Mouse (Mus musculus) heart, embryonic 13.5 days (tissue): ENCODE measurements at regions not wholly inside any gene's neighbourhood (a gene's known extent, or its start where the extent isn't known, plus 50 kb on each side); places are given as distances from the start of the nearest gene placed in this dataset.
A peak's percentile ranks its signal among the peaks of the same experiment; 100 is the strongest.

ENCODE experiments used
- ATAC-seq: fragments of 200-750 bp; cut with Nextera tagmentation; 2 replicates; pipeline ENCODE4 v1.8.0; 2017; ENCODE audit warnings: moderate TSS enrichment; ENCODE audit not compliant: insufficient number of reproducible peaks, low FRiP score, low TSS enrichment; ENCODE audit errors: extremely low read depth
- H3K27ac ChIP-seq: fragments of 300-500 bp; sonication (generic); replicated peaks from 2 replicates; pipeline ENCODE4 v1.5.1; 2015; ENCODE audit warnings: moderate library complexity, mild to moderate bottlenecking, inconsistent platforms
- H3K27me3 ChIP-seq: fragments of 300-500 bp; sonication (generic); replicated peaks from 2 replicates; pipeline ENCODE4 v1.6.1; 2015; ENCODE audit warnings: mild to moderate bottlenecking, inconsistent platforms
- H3K36me3 ChIP-seq: fragments of 300-500 bp; sonication (generic); 2 replicates; pipeline ENCODE4 v1.6.1; 2015; ENCODE audit warnings: mild to moderate bottlenecking, inconsistent platforms
- H3K4me1 ChIP-seq: fragments of 300-500 bp; sonication (generic); 2 replicates; pipeline ENCODE4 v1.6.1; 2015; ENCODE audit warnings: inconsistent platforms
- H3K4me2 ChIP-seq: fragments of 300-500 bp; sonication (generic); 2 replicates; pipeline ENCODE4 v1.6.1; 2015; ENCODE audit warnings: inconsistent platforms, mild to moderate bottlenecking, moderate library complexity
- H3K4me3 ChIP-seq: fragments of 300-500 bp; sonication (generic); 2 replicates; pipeline ENCODE4 v1.5.1; 2015; ENCODE audit warnings: moderate library complexity, mild to moderate bottlenecking, inconsistent platforms
- H3K9ac ChIP-seq: fragments of 300-500 bp; sonication (generic); 2 replicates; pipeline ENCODE4 v1.6.1; 2015; ENCODE audit warnings: inconsistent platforms, mild to moderate bottlenecking, moderate library complexity
- H3K9me3 ChIP-seq: fragments of 300-500 bp; sonication (generic); 2 replicates; pipeline ENCODE4 v1.6.1; 2016; ENCODE audit warnings: inconsistent platforms
- WGBS: fragments of 180-500 bp; shearing (Covaris S2); methylation state at CpG from one replicate; pipeline ENCODE4 v1.1.7; 2015; ENCODE audit warnings: mixed read lengths; 5-methylcytosine and 5-hydroxymethylcytosine counted together

DNA sequence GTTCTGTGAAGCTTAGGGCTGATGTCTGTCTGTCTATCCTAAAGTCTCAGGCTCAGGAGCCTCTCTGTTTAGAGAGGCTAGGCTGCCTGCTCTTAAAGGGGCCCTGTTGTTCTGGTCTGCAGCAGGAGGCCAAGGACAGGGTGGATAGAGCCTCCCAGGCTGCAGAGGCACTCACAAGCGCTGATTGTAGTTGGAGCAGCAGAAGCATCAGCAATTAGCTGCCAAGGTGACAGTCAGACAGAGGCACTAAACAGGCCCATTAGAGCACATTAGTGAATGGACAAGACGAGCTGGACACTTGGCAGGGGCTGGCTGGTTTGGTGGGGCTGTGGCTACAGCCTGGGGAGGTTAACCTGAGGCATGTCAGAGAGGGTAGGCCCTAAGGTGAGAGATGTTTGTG lies 93.8 kb upstream of the Unc5b start:
- ATAC-seq = no peak
- H3K4me2 ChIP-seq = no peak overlapping the region
- WGBS = 41% methylated on average over 2 of the region's 2 CpGs
- H3K27me3 ChIP-seq = peaks cover 5% of the 10 kb centered on the region; the same call in 1 of the 2 replicates
- no peak overlapping the region for H3K4me3 ChIP-seq
- H3K27ac ChIP-seq = peak overlapping the region; percentile 66
- peaks cover 67% of the 10 kb centered on the region for H3K4me1 ChIP-seq
- no peak overlapping the region; the same call in 1 of the 2 replicates for H3K9ac ChIP-seq
- no peaks in the 10 kb centered on the region for H3K36me3 ChIP-seq
- no peaks in the 10 kb centered on the region for H3K9me3 ChIP-seq

DNA sequence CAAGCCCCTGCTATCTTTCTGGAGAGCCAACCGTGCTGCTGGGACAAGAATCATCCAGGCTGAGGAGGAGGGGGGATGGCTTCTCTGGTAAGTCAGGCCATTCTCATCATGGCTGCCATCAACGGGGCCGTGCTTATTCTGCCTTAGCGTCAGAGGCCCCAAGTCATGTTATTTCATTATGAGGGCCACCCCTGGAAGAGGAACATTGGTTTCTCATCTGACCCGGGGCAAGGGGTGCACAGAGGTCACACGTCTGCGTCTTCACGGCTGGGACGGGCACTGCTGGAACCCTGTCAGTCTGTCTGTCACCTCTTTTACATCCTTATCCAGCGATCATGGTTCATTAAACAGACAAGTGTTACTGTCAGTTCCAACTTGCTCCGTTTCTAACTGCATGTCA lies 92.4 kb upstream of the Unc5b start:
- no peak for ATAC-seq
- Histone ChIP-seq H3K27ac (no peak overlapping the region), H3K9me3 (no peaks in the 10 kb centered on the region), H3K4me3 (no peak overlapping the region), H3K27me3 (peaks cover 5% of the 10 kb centered on the region; the same call in 1 of the 2 replicates), H3K9ac (no peak overlapping the region), H3K36me3 (no peaks in the 10 kb centered on the region), H3K4me2 (no peak overlapping the region), H3K4me1 (peaks cover 66% of the 10 kb centered on the region)
- 58% methylated on average over 11 of the region's 11 CpGs for WGBS

DNA sequence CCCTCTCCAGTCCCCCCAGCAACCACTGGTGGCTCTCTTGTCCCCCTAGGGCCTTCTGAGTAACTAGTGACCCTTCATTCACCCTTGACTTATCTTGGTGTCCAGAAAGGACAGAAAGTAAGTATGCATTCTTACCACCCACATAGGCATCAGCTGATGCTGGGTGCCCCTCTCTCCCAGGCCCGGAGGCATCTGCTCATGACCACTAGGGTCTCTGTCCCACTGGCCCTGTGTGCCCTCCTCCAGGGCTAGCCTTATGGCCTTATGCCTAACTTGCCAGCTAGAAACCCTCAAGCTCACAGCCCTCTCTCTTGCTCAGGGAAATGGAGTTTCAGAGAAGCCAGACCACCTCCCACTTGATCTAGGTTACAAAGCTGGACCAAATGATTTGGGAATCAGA lies 89.2 kb upstream of the Unc5b start:
- Histone ChIP-seq H3K4me1 (peaks cover 54% of the 10 kb centered on the region), H3K9me3 (no peaks in the 10 kb centered on the region), H3K36me3 (no peaks in the 10 kb centered on the region), H3K9ac (no peak overlapping the region), H3K27me3 (peaks cover 5% of the 10 kb centered on the region; the same call in 1 of the 2 replicates), H3K4me2 (no peak overlapping the region), H3K27ac (no peak overlapping the region), H3K4me3 (no peak overlapping the region)
- ATAC-seq = no peak
- 84% methylated on average over 1 of the region's 1 CpGs for WGBS

DNA sequence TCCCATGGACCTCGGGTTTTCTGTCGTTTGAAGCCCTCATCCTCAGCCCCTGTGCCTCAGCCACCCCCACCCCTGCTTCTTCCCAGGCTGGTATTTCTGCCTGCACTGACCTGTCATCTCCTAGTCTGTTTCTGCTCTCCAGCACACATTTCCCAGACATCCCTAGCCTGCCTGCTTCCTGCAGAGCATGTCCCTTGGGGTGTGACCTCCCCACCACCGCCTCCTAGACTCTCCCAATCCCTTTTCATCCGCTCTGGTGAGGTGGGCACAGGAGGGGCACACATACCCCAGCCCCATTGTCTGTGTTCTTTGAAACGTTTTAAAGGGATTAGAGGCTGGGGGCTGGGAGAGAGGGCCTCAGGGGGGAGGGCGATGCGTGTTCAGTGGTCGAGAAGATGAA lies 86.6 kb upstream of the Unc5b start:
- WGBS = 13% methylated on average over 8 of the region's 8 CpGs
- peak; percentile 49; the same call in 1 of the 2 replicates for ATAC-seq
- peak overlapping the region; percentile 57; the same call in 1 of the 2 replicates for H3K9ac ChIP-seq

DNA sequence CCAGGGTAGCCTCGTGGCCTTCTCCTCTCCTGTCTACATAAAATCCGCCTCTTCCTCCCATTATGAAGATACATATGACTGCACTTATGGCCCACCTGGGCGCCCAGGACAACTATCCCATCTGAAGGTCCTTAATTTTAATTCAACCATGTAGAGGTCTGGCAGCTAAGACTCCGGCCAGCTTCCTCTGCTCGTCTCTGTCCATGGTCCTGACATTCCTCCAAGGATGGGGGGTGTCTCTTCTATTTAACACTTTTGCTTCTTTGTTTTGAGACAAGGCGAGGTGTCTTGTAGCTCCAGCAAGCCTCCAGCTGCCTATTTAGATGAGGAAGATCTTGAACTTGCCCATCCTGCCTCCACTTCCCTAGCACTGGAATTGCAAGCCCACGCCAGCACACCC lies 83.0 kb upstream of the Unc5b start:
- Histone ChIP-seq H3K9me3 (no peaks in the 10 kb centered on the region; the same call in 1 of the 2 replicates), H3K4me3 (no peak overlapping the region), H3K27me3 (peaks cover 3% of the 10 kb centered on the region; the same call in 1 of the 2 replicates), H3K4me2 (no peak overlapping the region), H3K36me3 (no peaks in the 10 kb centered on the region), H3K27ac (no peak overlapping the region), H3K4me1 (peaks cover 35% of the 10 kb centered on the region), H3K9ac (no peak overlapping the region)
- 26% methylated on average over 7 of the region's 7 CpGs for WGBS
- ATAC-seq = no peak

More for the DNA sequence above, 86.6 kb upstream of the Unc5b start:
- no peaks in the 10 kb centered on the region for H3K9me3 ChIP-seq
- H3K4me2 ChIP-seq = peak overlapping the region; percentile 46
- peaks cover 8% of the 10 kb centered on the region; the same call in 1 of the 2 replicates for H3K27me3 ChIP-seq
- no peak overlapping the region for H3K4me3 ChIP-seq
- peaks cover 49% of the 10 kb centered on the region for H3K4me1 ChIP-seq
- H3K36me3 ChIP-seq = no peaks in the 10 kb centered on the region
- peak overlapping the region; percentile 78 for H3K27ac ChIP-seq

DNA sequence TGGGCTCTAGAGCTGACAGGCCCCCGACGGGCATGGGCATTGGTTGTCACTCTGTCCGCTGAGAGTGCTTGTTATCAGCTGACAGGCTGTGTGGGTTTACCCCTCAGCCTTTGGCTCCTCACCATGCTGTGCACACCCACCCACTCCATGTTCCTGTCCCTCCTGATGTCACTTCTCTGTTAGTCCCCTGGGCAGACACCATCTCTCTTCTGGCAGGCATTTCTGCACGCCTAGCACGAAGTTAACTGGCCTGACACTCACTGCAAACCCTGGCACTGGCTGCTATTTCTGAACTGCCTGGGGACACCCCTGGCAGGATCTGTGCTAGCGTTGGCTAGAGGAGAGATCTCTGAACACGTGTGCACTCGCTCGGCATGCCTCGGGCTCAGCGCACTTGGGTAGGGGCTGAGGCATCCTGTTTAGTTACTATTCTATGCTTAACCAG lies 82.1 kb upstream of the Unc5b start:
- H3K4me2 ChIP-seq = no peak overlapping the region
- no peaks in the 10 kb centered on the region for H3K36me3 ChIP-seq
- ATAC-seq = no peak
- peaks cover 3% of the 10 kb centered on the region; the same call in 1 of the 2 replicates for H3K27me3 ChIP-seq
- peaks cover 26% of the 10 kb centered on the region for H3K4me1 ChIP-seq
- no peak overlapping the region for H3K4me3 ChIP-seq
- 68% methylated on average over 11 of the region's 11 CpGs for WGBS
- H3K27ac ChIP-seq = no peak overlapping the region
- H3K9ac ChIP-seq = no peak overlapping the region
- H3K9me3 ChIP-seq = no peaks in the 10 kb centered on the region; the same call in 1 of the 2 replicates

DNA sequence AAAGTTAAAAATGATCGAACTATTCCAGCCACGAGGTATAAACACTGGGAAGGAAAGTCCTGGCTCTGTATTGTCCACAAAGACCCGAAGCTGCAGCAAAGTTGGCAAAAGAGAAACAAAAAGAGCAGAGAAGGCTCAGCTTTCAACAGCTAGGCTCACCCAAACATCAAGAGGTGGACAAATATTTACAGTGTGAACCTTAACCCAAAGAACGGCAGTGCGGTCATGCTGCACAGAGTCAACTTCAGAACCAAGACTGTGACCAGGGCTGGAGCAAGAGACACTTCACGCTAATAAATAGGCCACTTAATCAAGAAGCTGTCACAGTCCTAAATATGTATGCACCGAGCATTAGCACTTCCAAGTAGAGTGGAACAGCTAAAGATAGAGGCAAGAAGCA lies 73.0 kb upstream of the Unc5b start:
- Histone ChIP-seq H3K4me3 (no peak overlapping the region), H3K27me3 (no peaks in the 10 kb centered on the region), H3K27ac (no peak overlapping the region), H3K4me1 (no peaks in the 10 kb centered on the region), H3K9ac (no peak overlapping the region), H3K36me3 (no peaks in the 10 kb centered on the region), H3K9me3 (0 out of 2 replicates have a peak, but pooled peaks cover 4% of the 10 kb centered on the region), H3K4me2 (no peak overlapping the region)
- 65% methylated on average over 7 of the region's 7 CpGs for WGBS
- ATAC-seq = no peak

DNA sequence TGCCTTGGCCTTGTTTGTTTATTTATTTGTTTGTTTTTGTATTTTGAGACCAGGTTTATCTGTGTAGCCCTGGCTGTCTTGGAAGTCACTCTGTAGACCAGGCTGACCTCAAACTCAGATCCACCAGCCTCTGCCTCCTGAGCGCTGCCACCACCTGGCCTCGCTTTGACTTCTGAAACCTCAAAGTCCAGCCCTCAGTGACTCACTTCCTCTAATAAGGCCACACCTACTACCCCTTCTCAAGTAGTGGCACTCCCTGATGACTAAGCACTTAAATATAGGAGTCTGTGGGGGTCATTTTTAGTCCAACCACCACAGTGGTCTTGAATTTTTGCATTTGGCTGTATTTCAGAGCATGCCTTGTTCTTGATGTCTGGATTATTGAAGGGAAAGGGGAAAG lies 69.6 kb upstream of the Unc5b start:
- H3K27ac ChIP-seq = no peak overlapping the region
- no peaks in the 10 kb centered on the region for H3K9me3 ChIP-seq
- no peak for ATAC-seq
- H3K36me3 ChIP-seq = no peaks in the 10 kb centered on the region
- H3K4me3 ChIP-seq = no peak overlapping the region
- no peaks in the 10 kb centered on the region for H3K4me1 ChIP-seq
- 75% methylated on average over 2 of the region's 2 CpGs for WGBS
- H3K27me3 ChIP-seq = no peaks in the 10 kb centered on the region
- no peak overlapping the region for H3K9ac ChIP-seq
- H3K4me2 ChIP-seq = no peak overlapping the region

DNA sequence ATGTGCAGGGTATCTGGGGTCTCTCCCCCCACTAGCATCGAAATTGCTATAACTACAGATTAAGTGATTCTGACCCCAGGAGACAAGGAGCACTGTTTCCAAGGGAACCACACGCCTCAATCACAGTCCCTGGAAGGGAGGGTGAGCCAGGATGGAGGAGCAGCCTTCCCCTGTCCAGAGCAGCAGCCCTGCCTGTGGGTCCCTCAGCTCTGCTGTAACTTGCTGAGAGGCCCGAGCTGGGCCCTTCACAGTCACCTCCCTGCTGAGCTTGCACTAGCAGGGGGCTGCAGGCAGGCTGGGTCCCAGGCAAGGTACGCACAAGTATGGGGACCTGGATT lies 62.4 kb upstream of the Unc5b start:
- no peaks in the 10 kb centered on the region for H3K36me3 ChIP-seq
- H3K4me3 ChIP-seq = no peak overlapping the region
- no peak overlapping the region for H3K9ac ChIP-seq
- no peaks in the 10 kb centered on the region for H3K27me3 ChIP-seq
- no peak overlapping the region for H3K27ac ChIP-seq
- no peak overlapping the region for H3K4me2 ChIP-seq
- peaks cover 24% of the 10 kb centered on the region for H3K4me1 ChIP-seq
- ATAC-seq = no peak
- H3K9me3 ChIP-seq = no peaks in the 10 kb centered on the region
- 50% methylated on average over 4 of the region's 4 CpGs for WGBS

DNA sequence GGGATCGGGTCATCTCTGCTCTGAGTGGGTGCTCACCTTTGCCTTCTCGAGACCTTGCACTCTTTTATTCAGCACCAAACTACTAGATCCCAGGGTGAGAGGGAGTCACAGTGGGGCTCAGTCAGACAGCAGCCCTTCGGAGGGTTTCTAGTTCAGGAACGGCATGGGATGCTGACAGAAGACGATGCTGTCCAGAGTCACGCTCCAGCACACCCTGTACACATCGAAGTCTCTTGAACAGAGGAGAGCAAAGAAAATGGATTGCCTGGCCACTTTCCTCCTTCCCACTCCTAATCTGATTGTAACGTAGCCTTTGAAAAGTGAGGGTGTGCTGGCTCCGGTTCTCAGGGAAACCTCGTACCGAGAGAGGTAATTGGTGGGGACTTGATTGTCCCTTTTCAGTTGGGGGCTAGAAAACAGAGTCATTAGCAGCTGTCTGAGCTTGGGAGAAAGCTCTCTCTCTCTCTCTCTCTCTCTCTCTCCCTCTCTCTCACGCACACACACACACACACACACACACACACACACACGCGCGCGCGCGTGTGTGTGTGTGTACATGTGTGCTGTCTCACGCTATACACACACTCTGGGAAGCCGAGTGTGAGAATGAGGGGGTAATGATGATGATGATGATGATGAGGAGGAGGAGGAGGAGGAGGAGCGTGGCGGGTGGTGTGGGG lies 61.9 kb upstream of the Unc5b start:
- Histone ChIP-seq H3K9me3 (no peaks in the 10 kb centered on the region), H3K4me2 (no peak overlapping the region), H3K4me3 (no peak overlapping the region), H3K27ac (no peak overlapping the region), H3K36me3 (no peaks in the 10 kb centered on the region), H3K9ac (no peak overlapping the region), H3K4me1 (peaks cover 24% of the 10 kb centered on the region), H3K27me3 (no peaks in the 10 kb centered on the region)
- no peak for ATAC-seq
- 57% methylated on average over 22 of the region's 22 CpGs for WGBS

DNA sequence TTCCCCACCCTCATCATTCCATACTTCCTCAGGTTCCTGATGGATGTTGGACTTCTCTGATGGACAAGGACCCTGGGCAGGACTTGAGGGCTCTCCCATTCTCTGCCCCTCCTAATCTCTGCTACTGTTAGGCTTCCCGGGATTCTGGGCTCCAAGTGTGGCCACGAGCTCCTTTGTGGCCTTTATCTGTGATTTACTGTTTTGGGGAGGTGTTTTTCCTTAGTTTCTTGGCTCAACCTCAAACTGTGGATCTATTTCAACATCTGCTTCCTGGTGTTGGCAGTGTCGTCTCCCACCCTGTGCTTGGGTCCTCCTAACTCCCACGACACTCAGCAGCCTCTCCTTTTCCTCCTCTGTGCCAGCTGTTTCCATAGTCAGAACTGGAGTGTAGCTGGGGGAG lies 61.3 kb upstream of the Unc5b start:
- ATAC-seq = 0 out of 2 replicates have a peak, but pooled peaks have one; percentile 33
- H3K4me3 ChIP-seq = no peak overlapping the region
- 31% methylated on average over 4 of the region's 4 CpGs for whole genome bisulfite sequencing

More for the DNA sequence above, 61.3 kb upstream of the Unc5b start:
- Histone ChIP-seq H3K27ac (no peak overlapping the region), H3K27me3 (no peaks in the 10 kb centered on the region), H3K4me2 (no peak overlapping the region), H3K9ac (no peak overlapping the region), H3K9me3 (no peaks in the 10 kb centered on the region), H3K36me3 (no peaks in the 10 kb centered on the region), H3K4me1 (peaks cover 24% of the 10 kb centered on the region)
